8 mouse cellular contexts compared by ENCODE assay signal in genomic region chr4:150758467-150759237, GRCm38 (mm10).
DNase-seq lines count a peak whose midpoint lies in the region; ATAC-seq lines count a peak whose summit lies in the region.

No protein-coding gene starts in this region.

- H3K4me1 ChIP-seq in heart, embryonic 16.5 days (ENCODE audit: control insufficient read depth, insufficient read depth, low read length) = peaks cover 10% of the 10 kb centered on the region
- peaks cover 16% of the 10 kb centered on the region for H3K4me1 ChIP-seq in forebrain, embryonic 16.5 days (replicated peaks; ENCODE audit: control insufficient read depth, insufficient read depth, low read length)
- peaks cover 32% of the 10 kb centered on the region for H3K4me1 ChIP-seq in neural tube, embryonic 13.5 days (replicated peaks)

- 0 out of 2 replicates have a peak overlapping the region, but pooled peaks have one; percentile 13 for H3K27ac ChIP-seq in heart, embryonic 16.5 days (ENCODE audit: low read length)
- peak overlapping the region; percentile 39; the same call in 1 of the 2 replicates for H3K27ac ChIP-seq in forebrain, embryonic 16.5 days (ENCODE audit: low read length)
- H3K27ac ChIP-seq in neural tube, embryonic 13.5 days (replicated peaks) = peak overlapping the region; percentile 94

- H3K9ac ChIP-seq in heart, embryonic 16.5 days (ENCODE audit: low read length) = no peak overlapping the region
- H3K9ac ChIP-seq in forebrain, embryonic 16.5 days (replicated peaks; ENCODE audit: low read depth, low read length) = peak overlapping the region; percentile 5; the same call in 1 of the 2 replicates
- H3K9ac ChIP-seq in neural tube, embryonic 13.5 days = peak overlapping the region; percentile 49

- WGBS in heart, embryonic 16.5 days = 10% methylated on average over 15 of the region's 15 CpGs
- WGBS in forebrain, embryonic 16.5 days = 10% methylated on average over 15 of the region's 15 CpGs
- WGBS in neural tube, embryonic 13.5 days = 4% methylated on average over 15 of the region's 15 CpGs

- peak overlapping the region; percentile 30; the same call in 1 of the 2 replicates for H3K4me2 ChIP-seq in heart, embryonic 16.5 days (ENCODE audit: low read depth, low read length)
- H3K4me2 ChIP-seq in forebrain, embryonic 16.5 days (ENCODE audit: low read length) = peak overlapping the region; percentile 13; the same call in 1 of the 2 replicates
- peak overlapping the region; percentile 33 for H3K4me2 ChIP-seq in neural tube, embryonic 13.5 days

- DNase-seq in heart, postnatal 4 days = no peak
- peak; percentile 74 to 82 for DNase-seq in kidney, postnatal 4 days
- no peak for DNase-seq in layer of hippocampus, adult 9-10 months (ENCODE audit: low spot score)
- DNase-seq in thymus, postnatal 4 days = no peak
- DNase-seq in gastrocnemius, postnatal 14 days = no peak

- intact Hi-C loops in gastrocnemius, postnatal 14 days (cut with DNase I; ENCODE audit: low total_unique reads) = no loop called here

- no peaks in the 10 kb centered on the region for H3K9me3 ChIP-seq in heart, embryonic 16.5 days (replicated peaks; ENCODE audit: control insufficient read depth, low read length)
- H3K9me3 ChIP-seq in forebrain, embryonic 16.5 days (ENCODE audit: control insufficient read depth, low read length) = no peaks in the 10 kb centered on the region
- H3K9me3 ChIP-seq in neural tube, embryonic 13.5 days = no peaks in the 10 kb centered on the region

- H3K4me3 ChIP-seq in heart, embryonic 16.5 days (ENCODE audit: low read length) = no peak overlapping the region
- H3K4me3 ChIP-seq in forebrain, embryonic 16.5 days (replicated peaks; ENCODE audit: low read length) = no peak overlapping the region
- no peak overlapping the region for H3K4me3 ChIP-seq in neural tube, embryonic 13.5 days

- no peaks in the 10 kb centered on the region for H3K36me3 ChIP-seq in heart, embryonic 16.5 days (ENCODE audit: control insufficient read depth, insufficient read depth)
- H3K36me3 ChIP-seq in forebrain, embryonic 16.5 days (ENCODE audit: control insufficient read depth, insufficient read depth) = no peaks in the 10 kb centered on the region
- H3K36me3 ChIP-seq in neural tube, embryonic 13.5 days = no peaks in the 10 kb centered on the region

- H3K27me3 ChIP-seq in heart, embryonic 16.5 days (ENCODE audit: control insufficient read depth, insufficient read depth, low read length) = no peaks in the 10 kb centered on the region
- no peaks in the 10 kb centered on the region for H3K27me3 ChIP-seq in forebrain, embryonic 16.5 days (replicated peaks; ENCODE audit: control insufficient read depth, insufficient read depth, low read length)
- no peaks in the 10 kb centered on the region for H3K27me3 ChIP-seq in neural tube, embryonic 13.5 days

- 0 out of 2 replicates have a peak, but pooled peaks have one; percentile 23 for ATAC-seq in heart, embryonic 16.5 days (replicated peaks; ENCODE audit: extremely low read depth, insufficient read depth, low FRiP score)
- ATAC-seq in forebrain, embryonic 16.5 days = peak; percentile 61; the same call in 1 of the 2 replicates
- ATAC-seq in neural tube, embryonic 13.5 days (ENCODE audit: low read depth) = peak; percentile 82

Comparison
In these comparisons a context has a peak if more than half of its experiments do, and no peak if none do; other contexts are left out.
1. ATAC-seq: peak in every context shown above with its lines; median percentile 82 in neural tube, embryonic 13.5 days; 61 in forebrain, embryonic 16.5 days; 23 in heart, embryonic 16.5 days.
2. H3K27ac ChIP-seq: peak in every context shown above with its lines; median percentile 94 in neural tube, embryonic 13.5 days; 39 in forebrain, embryonic 16.5 days; 13 in heart, embryonic 16.5 days.
3. DNase-seq: peak in kidney, postnatal 4 days (2 of 2); none in heart, postnatal 4 days (single experiment), layer of hippocampus, adult 9-10 months (single experiment), thymus, postnatal 4 days (single experiment) and gastrocnemius, postnatal 14 days (single experiment).
4. Peak in every context shown above with its lines, with median percentiles within 50 percentile points of each other: H3K4me2 ChIP-seq.